Mouse (Mus musculus) liver, embryonic 14.5 days (tissue): ENCODE data around the gene Grhl3.

Experiments used
- CTCF ChIP-seq: IDR thresholded peaks from 2 replicates; pipeline ENCODE4 v1.5.1; 2016; ENCODE audit warnings: antibody characterized with exemption, low read depth, control low read depth
- EP300 ChIP-seq: IDR thresholded peaks from 2 replicates; pipeline ENCODE4 v1.6.1; 2016; ENCODE audit warnings: antibody characterized with exemption, low read depth

GRCm38 (mm10) chr4:135572276-135572675 lies 1.2 kb downstream of the Grhl3 start:
- TF ChIP-seq CTCF (no peak), EP300 (no peak)
